In genomic region chr5:116886181-116887136, GRCm38 (mm10) we compare ENCODE assay signal across 8 mouse cellular contexts.
DNase-seq lines count a peak whose midpoint lies in the region; ATAC-seq lines count a peak whose summit lies in the region.

No protein-coding gene starts in this region.

- H3K4me3 ChIP-seq in midbrain, embryonic 13.5 days (replicated peaks): no peak overlapping the region
- H3K4me3 ChIP-seq in intestine, embryonic 16.5 days (ENCODE audit: low read length): no peak overlapping the region

- H3K4me1 ChIP-seq in midbrain, embryonic 13.5 days (replicated peaks): peaks cover 8% of the 10 kb centered on the region
- H3K4me1 ChIP-seq in intestine, embryonic 16.5 days (ENCODE audit: control insufficient read depth, insufficient read depth, low read length): no peaks in the 10 kb centered on the region

- intact Hi-C loops in gastrocnemius, postnatal 14 days (cut with DNase I; ENCODE audit: low total_unique reads): no loop called here

- peak overlapping the region; percentile 11; the same call in 1 of the 2 replicates for H3K27ac ChIP-seq in midbrain, embryonic 13.5 days
- no peak overlapping the region for H3K27ac ChIP-seq in intestine, embryonic 16.5 days (ENCODE audit: low read length)

- 0 out of 2 replicates have a peak, but pooled peaks have one; percentile 69 for ATAC-seq in midbrain, embryonic 13.5 days
- no peak for ATAC-seq in intestine, embryonic 16.5 days
- no peak for ATAC-seq in megakaryocyte-erythroid progenitor cell, adult 5-6 weeks (replicated peaks; ENCODE audit: low FRiP score, low TSS enrichment, poor library complexity, severe bottlenecking)

- DNase-seq in ovary, postnatal 14 days (ENCODE audit: low spot score): peak; percentile 0
- DNase-seq in ovary, adult 18-20 months (ENCODE audit: low spot score): no peak
- DNase-seq in cerebellum, adult 11-12 months: peak; percentile 40
- peak; percentile 42 for DNase-seq in gastrocnemius, postnatal 14 days
- no peak for DNase-seq in right cerebral cortex, adult 2 months (ENCODE audit: low spot score in 2 of 2)

- no peaks in the 10 kb centered on the region for H3K9me3 ChIP-seq in midbrain, embryonic 13.5 days
- H3K9me3 ChIP-seq in intestine, embryonic 16.5 days (ENCODE audit: control insufficient read depth, low read length): no peaks in the 10 kb centered on the region; the same call in 1 of the 2 replicates

- no peaks in the 10 kb centered on the region for H3K36me3 ChIP-seq in midbrain, embryonic 13.5 days
- no peaks in the 10 kb centered on the region for H3K36me3 ChIP-seq in intestine, embryonic 16.5 days (ENCODE audit: control insufficient read depth, insufficient read depth, low read length)

- H3K4me2 ChIP-seq in midbrain, embryonic 13.5 days (replicated peaks): no peak overlapping the region
- no peak overlapping the region for H3K4me2 ChIP-seq in intestine, embryonic 16.5 days (ENCODE audit: low read depth, low read length)

- 54% methylated on average over 23 of the region's 23 CpGs for WGBS in midbrain, embryonic 13.5 days
- 59% methylated on average over 23 of the region's 23 CpGs for WGBS in intestine, embryonic 16.5 days

- H3K9ac ChIP-seq in midbrain, embryonic 13.5 days (replicated peaks): no peak overlapping the region
- H3K9ac ChIP-seq in intestine, embryonic 16.5 days (ENCODE audit: low read depth, low read length): no peak overlapping the region

- no peaks in the 10 kb centered on the region for H3K27me3 ChIP-seq in midbrain, embryonic 13.5 days
- H3K27me3 ChIP-seq in intestine, embryonic 16.5 days (replicated peaks; ENCODE audit: control insufficient read depth, insufficient read depth, low read length): no peaks in the 10 kb centered on the region

Comparison
In these comparisons a context has a peak if more than half of its experiments do, and no peak if none do; other contexts are left out.
1. DNase-seq: peak in ovary, postnatal 14 days (single experiment), cerebellum, adult 11-12 months (single experiment) and gastrocnemius, postnatal 14 days (single experiment); none in ovary, adult 18-20 months (single experiment) and right cerebral cortex, adult 2 months (0 of 2).